Mouse (Mus musculus): ENCODE measurements at regions not wholly inside any gene's neighbourhood (a gene's known extent, or its start where the extent isn't known, plus 50 kb on each side); places are given as distances from the start of the nearest gene placed in this dataset.
A peak's percentile ranks its signal among the peaks of the same experiment; 100 is the strongest.
"Not testable (repeated sequence)": the region's sequence is repeated elsewhere in the genome, so short reads cannot be mapped to it uniquely, and the experiment has no call there.

- DNase-seq = not testable (repeated sequence)
Observed at GRCm38 (mm10) chrX:65778656-65779370, 525.2 kb downstream of the 4930447F04Rik start.

DNA sequence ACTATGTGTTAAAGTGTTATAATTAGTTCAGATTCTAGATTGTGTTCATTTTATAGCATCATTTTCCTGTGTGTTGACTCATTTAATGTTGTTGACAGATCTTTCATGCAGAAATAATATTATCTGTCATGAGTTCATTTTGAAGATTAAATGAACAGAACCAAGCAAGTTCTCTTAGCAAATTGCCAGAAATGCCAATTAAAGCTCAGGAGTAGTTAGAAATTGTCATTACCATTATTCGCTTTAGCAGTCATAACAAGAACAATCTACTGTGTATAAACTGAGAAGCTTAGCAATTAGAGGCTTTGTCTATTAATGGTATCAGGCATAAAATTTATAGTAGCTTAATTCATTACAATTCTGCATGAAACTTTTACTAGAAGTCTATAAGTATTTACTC, 534.2 kb downstream of the 4930447F04Rik start:
- no peak for DNase-seq

DNA sequence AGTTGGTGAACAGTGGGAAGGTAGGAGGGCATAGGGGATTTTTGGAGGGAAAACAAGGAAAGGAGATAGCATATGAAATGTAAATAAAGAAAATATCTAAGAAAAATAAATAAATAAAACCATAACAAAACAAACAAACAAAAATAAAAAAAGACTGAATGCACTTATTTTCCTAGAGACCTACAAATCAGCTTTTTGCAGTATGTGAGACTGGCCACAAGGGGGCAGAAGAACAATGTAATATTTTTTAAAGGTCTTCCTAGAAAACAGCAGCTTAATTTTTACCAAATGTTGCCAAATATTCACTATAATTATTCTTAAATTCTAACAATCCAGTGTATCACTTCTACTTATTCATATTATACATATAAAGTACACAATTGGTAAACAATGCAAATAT, 569.4 kb downstream of the 4930447F04Rik start:
- DNase-seq = peak; percentile 11

GRCm38 (mm10) chrX:65715562-65715961, 588.5 kb downstream of the 4930447F04Rik start:
- no peak for DNase-seq
